Mouse (Mus musculus) spleen, adult 10 weeks (tissue): ENCODE measurements around the gene Rsph3a. TPM values are rescaled to one million over a fixed set of nuclear protein-coding genes. Genes with fewer than 3 reads are reported as not detected.

Source experiments
- polyA plus RNA-seq: library from polyadenylated mRNA; stranded (reverse); fragments of 350-450 nt; fragmentation: Illumina TruSeq; extraction: RNeasy Lipid Tissue Mini Kit (QIAGEN cat#74804); gene quantifications from one replicate; pipeline ENCODE4 v1.2.3, GENCODE M21; 2015; ENCODE audit warnings: low replicate concordance; ENCODE audit not compliant: insufficient read depth

Gene Rsph3a
- polyA plus RNA-seq: 24.1 TPM

DNA sequence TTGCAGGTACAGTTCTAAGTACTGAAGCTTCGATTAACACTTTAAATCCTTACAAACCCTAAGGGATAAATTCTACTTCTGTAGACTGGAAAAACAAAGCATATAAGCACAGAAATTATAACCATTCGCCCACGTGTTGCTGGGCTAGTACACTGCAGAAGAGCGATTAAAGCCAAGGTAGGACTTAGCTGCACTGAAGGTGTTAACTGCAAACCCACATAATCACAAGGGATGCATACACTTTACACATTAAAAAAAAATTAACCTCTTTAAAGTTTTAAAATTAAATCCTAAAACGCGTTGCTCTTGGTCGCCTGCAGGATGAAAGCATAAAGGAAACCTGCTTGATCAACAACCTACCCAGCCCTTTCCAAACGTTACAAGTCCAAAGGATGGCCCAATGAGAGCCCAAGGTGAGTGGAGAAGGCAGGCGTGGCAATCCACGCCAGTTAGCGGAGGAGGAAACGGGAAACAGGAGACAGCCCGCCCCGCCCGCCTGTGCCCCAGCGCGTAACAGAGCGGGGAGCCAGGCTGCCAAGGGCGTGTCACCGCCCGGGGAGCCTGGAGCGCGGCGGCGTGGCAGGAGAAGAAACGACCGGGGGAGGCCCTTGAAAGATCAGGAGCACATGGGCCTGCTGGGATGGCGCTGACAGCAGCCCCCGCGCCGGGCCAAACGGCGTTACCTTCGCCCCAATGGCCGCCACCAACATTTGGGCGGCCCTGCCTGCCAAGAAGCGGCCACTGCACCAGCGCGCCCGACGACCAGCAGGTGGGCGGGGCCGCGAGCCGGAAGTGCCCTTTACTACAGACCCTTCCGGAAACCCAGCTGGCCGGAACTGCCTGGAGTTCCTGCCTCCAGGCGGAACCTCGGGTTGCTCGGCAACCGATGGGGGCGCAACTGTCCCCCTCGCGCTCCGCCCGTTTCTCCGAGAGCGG lies at the start of gene Rsph3a:
Gene Rsph3a, plus strand, starts transcription at position 498 of the 936 bp plus-strand sequence.

DNA sequence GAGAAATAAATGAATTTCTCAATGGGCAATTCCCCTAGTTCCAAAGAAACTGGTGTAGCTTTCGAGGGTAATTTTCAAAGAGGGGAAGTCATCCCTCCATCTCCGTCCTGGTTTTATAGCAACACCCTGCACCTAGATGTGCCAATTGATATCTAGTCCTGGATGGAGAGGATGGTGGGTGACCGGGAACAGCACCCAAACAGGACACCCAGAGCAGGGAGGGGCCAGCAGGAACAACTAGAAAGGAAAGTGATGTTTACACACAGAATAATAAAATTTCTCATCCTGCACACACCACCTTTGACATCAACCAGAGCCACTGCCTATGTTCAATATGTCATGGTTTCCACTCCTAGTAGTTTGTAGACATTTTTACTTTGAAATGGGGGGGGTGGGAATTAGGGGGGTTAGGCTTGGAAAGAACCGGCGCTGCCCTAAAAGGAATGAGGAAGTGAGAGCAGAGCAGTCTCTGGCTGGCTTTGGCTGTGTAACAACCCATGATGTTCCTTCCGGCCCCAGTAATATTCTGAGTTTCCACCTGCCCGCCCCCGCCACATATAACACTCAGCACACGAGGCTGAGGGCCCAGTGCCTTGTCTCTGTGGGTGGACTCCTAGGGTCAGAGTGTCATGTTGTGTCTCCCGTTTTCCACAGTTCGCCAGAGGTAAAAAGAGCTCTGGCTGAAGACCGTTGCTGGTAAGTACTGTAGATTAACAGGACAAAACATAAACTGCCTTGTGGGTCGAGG lies 19.8 kb upstream of the Rsph3a start, which contains the start of gene Tagap:
Gene Tagap, plus strand, starts transcription at position 588 of the 748 bp plus-strand sequence.

Other genes starting within 250 kb of the Rsph3a start
- 2.6 TPM for gene Fndc1, start 118.3 kb upstream of the Rsph3a start, polyA plus RNA-seq
- gene Tagap, start 19.6 kb upstream of the Rsph3a start, polyA plus RNA-seq: 47.0 TPM
- gene Gm49673, start 202.2 kb downstream of the Rsph3a start, polyA plus RNA-seq: 0.46 TPM
- gene Rnaset2a, start 202.5 kb downstream of the Rsph3a start, polyA plus RNA-seq: 32.0 TPM
- 45.0 TPM for gene Fgfr1op, start 219.9 kb downstream of the Rsph3a start, polyA plus RNA-seq